In the genomic region with DNA sequence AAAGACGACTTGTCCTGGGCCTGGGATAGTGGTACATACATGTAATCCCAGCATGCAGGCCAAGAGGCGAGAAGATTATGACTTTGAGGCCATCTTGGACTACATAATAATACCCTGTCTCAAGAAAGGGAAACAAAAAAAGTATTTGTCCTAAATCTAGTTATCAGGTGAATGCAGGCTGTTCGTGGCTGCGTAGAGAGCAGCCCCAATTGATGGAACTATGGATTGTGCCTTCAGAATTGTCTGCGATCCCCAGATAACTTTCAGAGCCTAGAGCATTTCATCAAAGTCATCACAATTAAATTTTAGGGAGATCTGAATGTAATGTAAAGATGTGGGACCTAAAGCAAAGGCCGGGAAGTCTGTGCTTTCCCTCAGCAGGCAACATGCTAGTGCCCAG, we compare ENCODE assay signal across 20 mouse cellular contexts. TPM values are rescaled to one million over a fixed set of nuclear protein-coding genes. Genes with fewer than 3 reads are reported as not detected.
"Had no signal": no experiment of that assay in that cellular context is flagged by ENCODE, and none has a peak within 500 bp of the region (broad histone marks: within the 10 kb centered on the region; RNA-seq: fewer than 3 reads in every experiment).

No protein-coding gene starts in this region.

- H3K4me1 ChIP-seq: limb, embryonic 10.5 days; limb, embryonic 13.5 days; midbrain, embryonic 12.5 days; midbrain, embryonic 15.5 days; neural tube, embryonic 12.5 days; neural tube, embryonic 15.5 days; stomach, embryonic 15.5 days had no signal

- ATAC-seq: intestine, postnatal 0 days; lung, postnatal 0 days; midbrain, embryonic 15.5 days had no signal

- DNase-seq: kidney, adult 2 months; kidney, postnatal 25 days; layer of hippocampus, adult 9-11 months; layer of hippocampus, postnatal 36 days; lung, embryonic 14.5 days; lung, postnatal 36 days; thymus, postnatal 25 days had no signal

- H3K4me3 ChIP-seq: layer of hippocampus, adult 2 months; limb, embryonic 10.5 days; limb, embryonic 13.5 days; midbrain, embryonic 12.5 days; midbrain, embryonic 15.5 days; neural tube, embryonic 12.5 days; neural tube, embryonic 15.5 days; stomach, embryonic 15.5 days had no signal

- H3K9me3 ChIP-seq: limb, embryonic 10.5 days; limb, embryonic 13.5 days; midbrain, embryonic 12.5 days; midbrain, embryonic 15.5 days; neural tube, embryonic 12.5 days; neural tube, embryonic 15.5 days; stomach, embryonic 15.5 days had no signal

- H3K27me3 ChIP-seq: limb, embryonic 13.5 days; midbrain, embryonic 12.5 days; midbrain, embryonic 15.5 days; neural tube, embryonic 12.5 days; neural tube, embryonic 15.5 days; stomach, embryonic 15.5 days had no signal

- H3K4me2 ChIP-seq: limb, embryonic 13.5 days; lung, embryonic 14.5 days; midbrain, embryonic 12.5 days; midbrain, embryonic 15.5 days; neural tube, embryonic 12.5 days; neural tube, embryonic 15.5 days; stomach, embryonic 15.5 days had no signal

- H3K9ac ChIP-seq: limb, embryonic 13.5 days; lung, embryonic 14.5 days; midbrain, embryonic 12.5 days; midbrain, embryonic 15.5 days; neural tube, embryonic 12.5 days; neural tube, embryonic 15.5 days; stomach, embryonic 15.5 days had no signal

- H3K27ac ChIP-seq: kidney, postnatal 0 days; layer of hippocampus, adult 2 months; limb, embryonic 10.5 days; limb, embryonic 13.5 days; midbrain, embryonic 12.5 days; midbrain, embryonic 15.5 days; neural tube, embryonic 12.5 days; neural tube, embryonic 15.5 days; stomach, embryonic 15.5 days had no signal

RNA-seq across cellular contexts. Expression of a gene that starts 51.6 kb away (rescaled TPM):
- total RNA-seq: layer of hippocampus, postnatal 36 days; left cerebral cortex, adult 8-10 months; left cerebral cortex, postnatal 14 days had no signal
- polyA plus RNA-seq: lung, embryonic 14.5 days; midbrain, embryonic 12.5 days; midbrain, embryonic 15.5 days; neural tube, embryonic 12.5 days; neural tube, embryonic 15.5 days had no signal
